Mouse (Mus musculus) stomach, postnatal 0 days (tissue): ENCODE measurements around the gene Tor1aip1.

Source experiments
- CTCF ChIP-seq: IDR thresholded peaks from 2 replicates; pipeline ENCODE4 v1.5.1; 2016; ENCODE audit warnings: antibody characterized with exemption, low read depth, mild to moderate bottlenecking, moderate library complexity
- EP300 ChIP-seq: optimal IDR thresholded peaks from 2 replicates; pipeline ENCODE3; 2016; ENCODE audit warnings: antibody characterized with exemption

GRCm38 (mm10) chr1:156085770-156086169 is 49.5 kb upstream of the Tor1aip1 start:
- TF ChIP-seq CTCF: peak; percentile 94
- TF ChIP-seq EP300: no peak
